Mouse (Mus musculus) testis, adult 2 months (tissue): ENCODE results near the gene Tcf19. TPM values are rescaled to one million over a fixed set of nuclear protein-coding genes. Genes with fewer than 3 reads are reported as not detected.

Experiments used
- H3K27ac ChIP-seq: fragments of 200-500 bp; 2 replicates; pipeline ENCODE4 v1.5.1; 2012; ENCODE audit warnings: low read depth, low read length; ENCODE audit not compliant: control insufficient read depth, insufficient read depth
- H3K27me3 ChIP-seq: fragments of 200-500 bp; 2 replicates; pipeline ENCODE4 v1.6.1; 2012; ENCODE audit warnings: mild to moderate bottlenecking, low read length, moderate library complexity; ENCODE audit not compliant: control insufficient read depth, insufficient read depth
- H3K36me3 ChIP-seq: fragments of 200-500 bp; 2 replicates; pipeline ENCODE4 v1.6.1; 2012; ENCODE audit warnings: mild to moderate bottlenecking, low read length; ENCODE audit not compliant: control insufficient read depth, insufficient read depth
- H3K4me1 ChIP-seq: fragments of 200-500 bp; 2 replicates; pipeline ENCODE4 v1.6.1; 2012; ENCODE audit warnings: low read length; ENCODE audit not compliant: control insufficient read depth, insufficient read depth
- H3K4me3 ChIP-seq: fragments of 200-500 bp; 2 replicates; pipeline ENCODE4 v1.5.1; 2012; ENCODE audit warnings: low read depth, mild to moderate bottlenecking, low read length, moderate library complexity, mixed read lengths; ENCODE audit not compliant: control insufficient read depth
- CTCF ChIP-seq: fragments of 200-500 bp; IDR thresholded peaks from 2 replicates; pipeline ENCODE4 v1.5.1; 2012; ENCODE audit warnings: low read depth, mild to moderate bottlenecking, inconsistent platforms, low read length, moderate library complexity; ENCODE audit not compliant: control insufficient read depth, insufficient read depth, insufficient replicate concordance
- POLR2A ChIP-seq: fragments of 200-500 bp; IDR thresholded peaks from 2 replicates; pipeline ENCODE4 v1.6.1; 2012; ENCODE audit warnings: low read depth, mild to moderate bottlenecking, inconsistent platforms, low read length, moderate library complexity; ENCODE audit not compliant: control insufficient read depth
- polyA plus RNA-seq: library from polyadenylated mRNA; depleted of rRNA; stranded (reverse); fragments of >200 nt; gene quantifications from 2 replicates; pipeline ENCODE4 v1.2.3, GENCODE M21; 2012

Gene Tcf19
- polyA plus RNA-seq, 1 experiment = 2.6 TPM

GRCm38 (mm10) chr17:35503849-35504248 lies 12.8 kb downstream of the Tcf19 start:
- TF ChIP-seq CTCF (no peak), POLR2A (no peak)
- peaks cover 6% of the 10 kb centered on the region for H3K4me1 ChIP-seq
- H3K36me3 ChIP-seq = no peaks in the 10 kb centered on the region
- H3K27me3 ChIP-seq = no peaks in the 10 kb centered on the region
- H3K4me3 ChIP-seq = no peak overlapping the region
- H3K27ac ChIP-seq = no peak overlapping the region

DNA sequence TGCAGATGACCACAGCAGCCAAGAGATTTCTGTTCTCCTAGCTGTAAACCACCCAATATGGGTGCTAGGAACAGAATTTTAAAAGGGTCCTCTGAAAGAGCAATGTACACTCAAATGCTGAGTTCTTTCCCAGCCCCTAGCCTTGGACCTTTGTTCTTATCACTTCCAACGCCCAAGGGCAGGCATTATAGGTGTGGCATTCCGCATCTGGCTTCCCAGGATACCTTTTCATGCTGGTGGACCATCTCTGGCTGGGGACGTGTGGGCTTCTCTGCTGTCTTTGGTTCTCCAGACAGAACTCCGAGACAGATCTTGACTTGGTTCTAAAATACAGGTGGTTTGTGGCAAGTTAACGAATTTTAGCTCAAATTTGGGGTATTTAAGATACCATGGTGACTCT lies 13.9 kb downstream of the Tcf19 start:
- Histone ChIP-seq H3K4me3 (no peak overlapping the region), H3K36me3 (no peaks in the 10 kb centered on the region), H3K27ac (no peak overlapping the region), H3K4me1 (peaks cover 6% of the 10 kb centered on the region), H3K27me3 (no peaks in the 10 kb centered on the region)
- TF ChIP-seq POLR2A = no peak

- no peak overlapping the region for H3K4me3 ChIP-seq
- H3K4me1 ChIP-seq = peaks cover 6% of the 10 kb centered on the region
- no peaks in the 10 kb centered on the region for H3K36me3 ChIP-seq
- TF ChIP-seq POLR2A (no peak), CTCF (no peak)
- no peak overlapping the region for H3K27ac ChIP-seq
- no peaks in the 10 kb centered on the region for H3K27me3 ChIP-seq
Measured at GRCm38 (mm10) chr17:35502226-35502625, 14.4 kb downstream of the Tcf19 start.

DNA sequence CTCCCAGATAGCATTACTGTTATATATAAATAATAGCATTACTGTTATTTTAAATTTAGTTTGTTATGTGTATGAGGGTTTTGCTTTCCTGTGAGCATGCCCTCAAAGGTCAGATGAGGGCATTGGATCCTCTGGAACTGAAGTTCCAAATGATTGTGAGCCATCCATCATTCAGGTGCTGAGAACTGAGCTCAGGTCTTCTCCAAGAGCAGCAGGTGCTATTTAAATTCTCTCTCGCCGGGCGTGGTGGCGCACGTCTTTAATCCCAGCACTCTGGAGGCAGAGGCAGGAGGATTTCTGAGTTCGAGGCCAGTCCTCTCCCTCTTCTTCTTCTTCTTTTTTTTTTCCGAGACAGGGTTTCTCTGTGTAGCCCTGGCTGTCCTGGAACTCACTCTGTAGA lies 19.5 kb downstream of the Tcf19 start:
- Histone ChIP-seq H3K4me3 (no peak overlapping the region), H3K4me1 (no peaks in the 10 kb centered on the region), H3K36me3 (no peaks in the 10 kb centered on the region), H3K27me3 (no peaks in the 10 kb centered on the region), H3K27ac (no peak overlapping the region)
- TF ChIP-seq CTCF (no peak), POLR2A (no peak)

DNA sequence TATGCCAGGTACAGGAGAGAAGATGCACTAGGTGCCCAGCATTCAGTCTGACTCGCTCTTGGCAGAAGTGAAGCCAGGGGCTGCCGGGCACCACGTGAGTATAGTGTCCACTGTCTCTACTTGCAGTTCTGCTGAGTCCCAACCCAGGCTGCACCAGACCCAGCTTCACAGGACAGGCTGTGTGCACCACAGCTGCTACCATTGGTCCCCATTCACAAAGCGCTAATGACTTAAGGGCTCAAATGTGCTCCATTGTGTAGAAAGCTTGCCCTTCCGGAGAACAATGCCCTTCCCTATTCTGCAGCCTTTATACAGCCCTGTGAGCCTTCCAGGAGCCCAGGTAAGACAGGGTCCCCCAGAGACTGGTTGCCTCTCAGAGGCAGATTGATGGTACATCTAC lies 26.3 kb downstream of the Tcf19 start:
- no peak overlapping the region for H3K27ac ChIP-seq
- no peaks in the 10 kb centered on the region for H3K27me3 ChIP-seq
- TF ChIP-seq CTCF (no peak), POLR2A (no peak)
- H3K4me3 ChIP-seq = no peak overlapping the region
- H3K36me3 ChIP-seq = no peaks in the 10 kb centered on the region
- no peaks in the 10 kb centered on the region for H3K4me1 ChIP-seq

- Histone ChIP-seq H3K36me3 (no peaks in the 10 kb centered on the region), H3K4me3 (no peak overlapping the region), H3K4me1 (no peaks in the 10 kb centered on the region), H3K27ac (no peak overlapping the region), H3K27me3 (no peaks in the 10 kb centered on the region)
- TF ChIP-seq CTCF = no peak
- TF ChIP-seq POLR2A = no peak
Measured at GRCm38 (mm10) chr17:35488041-35488440, 28.6 kb downstream of the Tcf19 start.

DNA sequence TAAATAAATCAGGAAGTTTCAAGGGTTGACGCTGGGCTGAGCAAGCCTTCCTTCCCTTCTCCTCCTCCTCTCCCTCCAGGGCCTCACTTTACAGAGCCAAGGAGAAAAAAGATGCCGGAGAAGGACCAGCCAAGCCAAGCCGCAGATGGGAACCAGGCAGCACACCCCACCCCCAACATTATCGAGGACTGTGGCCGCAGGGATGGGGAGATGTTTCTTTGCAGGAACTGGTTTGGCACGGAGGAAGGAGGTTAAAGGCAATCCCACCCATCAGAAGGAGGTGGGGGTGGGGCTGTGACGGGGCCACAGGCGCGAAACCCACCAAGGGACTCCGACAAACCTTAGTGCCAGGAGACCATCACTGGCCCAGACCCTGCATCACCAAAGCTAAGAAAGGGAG lies 29.9 kb downstream of the Tcf19 start:
- no peak overlapping the region for H3K4me3 ChIP-seq
- H3K27ac ChIP-seq = no peak overlapping the region
- H3K4me1 ChIP-seq = no peaks in the 10 kb centered on the region
- no peaks in the 10 kb centered on the region for H3K27me3 ChIP-seq
- H3K36me3 ChIP-seq = no peaks in the 10 kb centered on the region
- no peak for TF ChIP-seq POLR2A
- TF ChIP-seq CTCF = no peak

DNA sequence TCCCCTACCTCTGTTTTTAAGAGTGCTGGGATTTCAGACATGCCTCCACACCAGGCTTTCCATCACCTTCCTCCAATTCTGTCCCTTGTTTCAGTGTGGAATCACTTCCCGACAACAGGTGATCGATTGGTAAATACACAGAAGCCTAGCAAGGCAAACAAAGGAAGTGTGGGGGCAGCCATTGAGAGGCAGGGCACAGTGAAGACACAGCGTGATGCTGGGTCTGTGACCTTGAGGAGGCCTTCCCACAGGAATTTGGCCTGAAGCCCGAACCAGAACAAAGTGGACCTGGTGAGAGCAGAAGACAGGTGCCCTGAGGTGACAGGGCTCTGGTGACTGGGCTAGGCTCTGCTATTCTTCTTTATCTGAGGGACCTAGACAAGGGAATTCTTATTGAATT lies 30.9 kb downstream of the Tcf19 start:
- TF ChIP-seq CTCF = no peak
- TF ChIP-seq POLR2A = no peak
- Histone ChIP-seq H3K27ac (no peak overlapping the region), H3K27me3 (no peaks in the 10 kb centered on the region), H3K36me3 (no peaks in the 10 kb centered on the region), H3K4me1 (no peaks in the 10 kb centered on the region), H3K4me3 (no peak overlapping the region)
